In the genomic region with DNA sequence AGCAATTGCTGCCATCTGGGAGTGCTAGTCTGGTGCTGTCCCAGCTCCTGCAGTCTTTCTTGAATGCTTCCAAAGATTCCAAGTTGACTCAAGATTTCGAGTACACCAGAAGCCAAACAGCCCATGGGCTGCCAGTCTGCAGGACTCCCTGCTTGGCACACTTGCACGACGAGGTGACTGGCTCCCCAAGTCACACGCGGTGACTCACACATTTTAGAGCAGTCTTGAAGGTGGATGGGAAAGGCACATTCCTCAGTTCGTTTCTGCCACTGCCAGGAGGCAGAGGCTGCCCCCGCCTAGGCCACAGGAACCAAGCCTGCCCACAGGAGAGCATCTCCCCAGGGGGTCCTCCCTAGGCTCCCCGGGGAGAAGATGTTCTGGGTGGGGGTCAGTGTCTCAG, we compare ENCODE assay signal across 18 mouse cellular contexts. TPM values are rescaled to one million over a fixed set of nuclear protein-coding genes. Genes with fewer than 3 reads are reported as not detected.
DNase-seq lines count a peak whose midpoint lies in the region; ATAC-seq and TF ChIP-seq lines count a peak whose summit lies in the region.
"Had no signal": no experiment of that assay in that cellular context is flagged by ENCODE, and none has a peak within 500 bp of the region (broad histone marks: within the 10 kb centered on the region; RNA-seq: fewer than 3 reads in every experiment).

No protein-coding gene starts in this region.

- no peak for TF ChIP-seq CTCF in MEL (IDR thresholded peaks at IDR 0.05 in 2 of 3, conservative IDR thresholded peaks at IDR 0.05 in 1 of 3; ENCODE audit: control insufficient read depth in 1 of 3, insufficient read depth in 1 of 3, low read depth in 2 of 3, low read length in 3 of 3, poor library complexity in 1 of 3, severe bottlenecking in 1 of 3)

- no peak overlapping the region for H3K4me3 ChIP-seq in MEL (ENCODE audit: control insufficient read depth in 1 of 2, insufficient read depth in 1 of 2, low read depth in 2 of 2, low read length in 2 of 2)
- H3K4me3 ChIP-seq: heart, embryonic 15.5 days; hindbrain, embryonic 10.5 days; neural tube, embryonic 15.5 days had no signal

- no peaks in the 10 kb centered on the region for H3K9me3 ChIP-seq in MEL (replicated peaks; ENCODE audit: insufficient read depth, low read length)
- H3K9me3 ChIP-seq: heart, embryonic 15.5 days; hindbrain, embryonic 10.5 days; neural tube, embryonic 15.5 days had no signal

- H3K79me2 ChIP-seq in MEL (ENCODE audit: control insufficient read depth, insufficient read depth, low read length, poor library complexity), result no peaks in the 10 kb centered on the region

- DNase-seq in frontal cortex, postnatal 14 days (ENCODE audit: low spot score in 2 of 2), result no peak
- peak; percentile 7 for DNase-seq in lung, postnatal 36 days
- no peak for DNase-seq in lung, postnatal 10 days
- DNase-seq in MEL (ENCODE audit: low read depth, low spot score), result peak; percentile 40
- DNase-seq in fibroblast of lung, adult 2 months (ENCODE audit: low read depth), result peak; percentile 27
- no peak for DNase-seq in gastrocnemius, adult 18-20 months (ENCODE audit: low spot score)
- DNase-seq: adrenal gland, postnatal 14 days; cerebellum, postnatal 10 days; heart, adult 11 months; kidney, adult 9 months; liver had no signal

- TF ChIP-seq EP300 in MEL (IDR thresholded peaks at IDR 0.05; ENCODE audit: low read depth in 1 of 2, low read length in 2 of 2), result no peak

- H3K4me1 ChIP-seq in MEL (ENCODE audit: control insufficient read depth in 1 of 2, insufficient read depth in 2 of 2, low read length in 2 of 2), result peaks cover 17 to 20% of the 10 kb centered on the region in 2 experiments
- H3K4me1 ChIP-seq: heart, embryonic 15.5 days; hindbrain, embryonic 10.5 days; neural tube, embryonic 15.5 days had no signal

- H3K36me3 ChIP-seq in MEL (ENCODE audit: control insufficient read depth in 1 of 2, insufficient read depth in 2 of 2, low read length in 2 of 2), result peaks cover 0 to 17% of the 10 kb centered on the region in 2 experiments; a peak in 3 of 4 replicates
- H3K36me3 ChIP-seq: heart, embryonic 15.5 days had no signal

- ATAC-seq in frontal cortex, adult (ENCODE audit: low TSS enrichment), result peak; percentile 90
- no peak for ATAC-seq in granulocyte monocyte progenitor cell, adult 5-6 weeks (replicated peaks; ENCODE audit: poor library complexity, severe bottlenecking)
- ATAC-seq: inflammation-experienced regulatory T-cells, adult 6 months had no signal

- no peaks in the 10 kb centered on the region for H3K27me3 ChIP-seq in MEL (ENCODE audit: control insufficient read depth in 1 of 2, insufficient read depth in 2 of 2, low read length in 2 of 2)
- H3K27me3 ChIP-seq: heart, embryonic 15.5 days; neural tube, embryonic 15.5 days had no signal

- TF ChIP-seq POLR2A in MEL (IDR thresholded peaks at IDR 0.05; ENCODE audit: control insufficient read depth in 1 of 2, insufficient read depth in 1 of 2, low read depth in 1 of 2, low read length in 2 of 2, poor library complexity in 1 of 2), result no peak

- no peak overlapping the region for H3K9ac ChIP-seq in MEL (ENCODE audit: control insufficient read depth, low read depth, low read length, poor library complexity, severe bottlenecking)
- H3K9ac ChIP-seq: heart, embryonic 15.5 days; neural tube, embryonic 15.5 days had no signal

- TF ChIP-seq RAD21 in MEL (IDR thresholded peaks at IDR 0.05; ENCODE audit: low read depth, low read length), result no peak

- no peak overlapping the region for H3K27ac ChIP-seq in MEL (ENCODE audit: control insufficient read depth, low read depth, low read length)
- H3K27ac ChIP-seq: heart, embryonic 15.5 days; hindbrain, embryonic 10.5 days; neural tube, embryonic 15.5 days had no signal

TF ChIP-seq in MEL, 35 proteins besides CTCF, POLR2A, EP300 and RAD21:
- TF ChIP-seq RCOR1 (IDR thresholded peaks at IDR 0.05; ENCODE audit: low read depth, low read length) (no peak), CHD1 (IDR thresholded peaks at IDR 0.05; ENCODE audit: low read depth, low read length) (no peak), TCF12 (IDR thresholded peaks at IDR 0.05; ENCODE audit: low read depth, low read length) (no peak), MYB (IDR thresholded peaks at IDR 0.05; ENCODE audit: low read depth, low read length) (no peak), UBTF (IDR thresholded peaks at IDR 0.05; ENCODE audit: borderline replicate concordance, insufficient read depth, low read depth, low read length) (no peak), POLR2AphosphoS2 (IDR thresholded peaks at IDR 0.05; ENCODE audit: low read length) (no peak), SIN3A (IDR thresholded peaks at IDR 0.05; ENCODE audit: low read length) (no peak), MAZ (IDR thresholded peaks at IDR 0.05; ENCODE audit: low read depth, low read length) (no peak), E2F4 (IDR thresholded peaks at IDR 0.05; ENCODE audit: borderline replicate concordance, low read depth, low read length) (no peak), KAT2A (conservative IDR thresholded peaks at IDR 0.05; ENCODE audit: low read depth, low read length) (no peak), GATA1 (IDR thresholded peaks at IDR 0.05; ENCODE audit: low read depth, low read length) (no peak), MEF2A (IDR thresholded peaks at IDR 0.05; ENCODE audit: extremely low read depth, insufficient replicate concordance, low read depth, low read length, poor library complexity, severe bottlenecking) (no peak), NRF1 (IDR thresholded peaks at IDR 0.05; ENCODE audit: insufficient read depth, low read depth, low read length, poor library complexity, severe bottlenecking) (no peak), USF1 (IDR thresholded peaks at IDR 0.05; ENCODE audit: low read depth, low read length) (no peak), GABPA (IDR thresholded peaks at IDR 0.05; ENCODE audit: low read depth, low read length) (no peak), NELFE (IDR thresholded peaks at IDR 0.05; ENCODE audit: low read depth, low read length) (no peak), TBP (IDR thresholded peaks at IDR 0.05; ENCODE audit: low read depth, low read length) (no peak), ETS1 (IDR thresholded peaks at IDR 0.05; ENCODE audit: low read depth, low read length) (no peak), ZKSCAN1 (IDR thresholded peaks at IDR 0.05; ENCODE audit: low read depth, low read length) (no peak), ZMIZ1 (IDR thresholded peaks at IDR 0.05; ENCODE audit: low read depth, low read length) (no peak)
TF ChIP-seq in MEL: peak in this region for 0.

RNA-seq across cellular contexts. Expression of a gene that starts 10.6 kb away (rescaled TPM):
- 0.07 and 0.08 TPM in 2 replicates for total RNA-seq in MEL (2012; rRNA removed)
- under 1 TPM in 1 of 2 experiments, not detected in 1; 0.35 TPM for polyA plus RNA-seq in MEL (2012; ENCODE audit: insufficient read depth in 1 of 2, insufficient read length in 2 of 2, low read depth in 1 of 2, low replicate concordance in 2 of 2, missing spikeins in 1 of 2)
- total RNA-seq in gastrocnemius, adult 18-20 months (2021), result not detected
- not detected in 2 replicates for total RNA-seq in granulocyte monocyte progenitor cell, adult 5-6 weeks (2014; fragmentation: Nextera tagmentation)
- not detected in 2 replicates for total RNA-seq in granulocyte monocyte progenitor cell, adult 5-6 weeks (2017)
- total RNA-seq: adrenal gland, postnatal 14 days had no signal
- polyA plus RNA-seq: heart, embryonic 15.5 days; large intestine, adult 2 months had no signal

Comparison
In these comparisons a context has a peak if more than half of its experiments do, and no peak if none do; other contexts are left out.
1. DNase-seq: peak in lung, postnatal 36 days (single experiment), MEL (single experiment) and fibroblast of lung, adult 2 months (single experiment); none in frontal cortex, postnatal 14 days (0 of 2), lung, postnatal 10 days (single experiment) and gastrocnemius, adult 18-20 months (single experiment).